Mouse (Mus musculus) CH12.LX (cell line): ENCODE results near the gene Ski. TPM values are rescaled to one million over a fixed set of nuclear protein-coding genes. Genes with fewer than 3 reads are reported as not detected.

Experiments used
- DNase-seq: peaks from one replicate; pipeline ENCODE4 v3.0.0-alpha.2; 2013; ENCODE audit errors: extremely low read depth
- H3K27ac ChIP-seq: 2 replicates; pipeline ENCODE4 v1.5.1; 2012; ENCODE audit warnings: low read depth, mild to moderate bottlenecking, control low read depth, moderate library complexity; ENCODE audit not compliant: insufficient read depth
- H3K27me3 ChIP-seq: replicated peaks from 2 replicates; pipeline ENCODE3; 2012; ENCODE audit warnings: inconsistent platforms
- H3K36me3 ChIP-seq, 2 experiments: replicated peaks in 1 of 2; 2 replicates each; pipeline versions ENCODE3 to v1.6.1; 2012; ENCODE audit warnings: inconsistent platforms in 1 of 2, low read length in 1 of 2, mild to moderate bottlenecking in 1 of 2, mixed read lengths in 1 of 2, moderate library complexity in 1 of 2; ENCODE audit not compliant: control insufficient read depth in 1 of 2, insufficient read depth in 1 of 2
- H3K4me1 ChIP-seq, 2 experiments: 2 replicates each; pipeline ENCODE4 v1.6.1; 2012; ENCODE audit warnings: inconsistent platforms in 1 of 2, moderate library complexity in 1 of 2; ENCODE audit not compliant: insufficient read depth in 2 of 2, control insufficient read depth in 1 of 2
- H3K4me2 ChIP-seq: 2 replicates; pipeline ENCODE4 v1.6.1; 2012; ENCODE audit warnings: low read depth, mild to moderate bottlenecking, control low read depth; ENCODE audit not compliant: poor library complexity, insufficient read depth, severe bottlenecking
- H3K4me3 ChIP-seq, 3 experiments: fragments of 150-350 bp in 1 of 3; sonication (generic) in 1 of 3; replicated peaks in 1 of 3; 2 replicates each; pipeline versions ENCODE3 to v1.5.1; 2011 to 2012; ENCODE audit warnings: low read depth in 2 of 3, low read length in 2 of 3, mild to moderate bottlenecking in 2 of 3, moderate library complexity in 2 of 3, control low read depth in 1 of 3, improper control_type of control experiment in 1 of 3, inconsistent platforms in 1 of 3, mixed read lengths in 1 of 3; ENCODE audit not compliant: poor library complexity in 1 of 3
- H3K79me2 ChIP-seq: replicated peaks from 2 replicates; pipeline ENCODE4 v1.6.1; 2012; ENCODE audit warnings: mild to moderate bottlenecking, moderate library complexity; ENCODE audit not compliant: control insufficient read depth, poor library complexity, insufficient read depth, severe bottlenecking; ENCODE audit errors: extremely low read depth
- H3K9ac ChIP-seq: 2 replicates; pipeline ENCODE4 v1.6.1; 2012; ENCODE audit warnings: low read depth, mild to moderate bottlenecking, control low read depth, moderate library complexity; ENCODE audit not compliant: insufficient read depth
- H3K9me3 ChIP-seq: replicated peaks from 2 replicates; pipeline ENCODE3; 2012; ENCODE audit warnings: low read length, inconsistent platforms, mixed read lengths
- BHLHE40 ChIP-seq: IDR thresholded peaks from 2 replicates; pipeline ENCODE4 v1.6.1; 2011; ENCODE audit warnings: mild to moderate bottlenecking, low read depth, low read length, improper control_type of control experiment
- CHD1 ChIP-seq: IDR thresholded peaks from 2 replicates; pipeline ENCODE4 v1.6.1; 2012; ENCODE audit warnings: low read depth, low read length, improper control_type of control experiment, inconsistent platforms
- CHD2 ChIP-seq: IDR thresholded peaks from 2 replicates; pipeline ENCODE4 v1.6.1; 2011; ENCODE audit warnings: low read length, improper control_type of control experiment
- CTCF ChIP-seq, 2 experiments: IDR thresholded peaks in 1 of 2; conservative IDR thresholded peaks in 1 of 2; 2 replicates each; pipeline ENCODE4 v1.5.1; 2011 to 2012; ENCODE audit warnings: low read depth in 2 of 2, low read length in 2 of 2, improper control_type of control experiment in 1 of 2, inconsistent platforms in 1 of 2, mild to moderate bottlenecking in 1 of 2, moderate library complexity in 1 of 2
- E2F4 ChIP-seq: IDR thresholded peaks from 2 replicates; pipeline ENCODE4 v1.6.1; 2011; ENCODE audit warnings: low read depth, low read length, improper control_type of control experiment; ENCODE audit not compliant: insufficient replicate concordance
- ELF1 ChIP-seq: IDR thresholded peaks from 2 replicates; pipeline ENCODE4 v1.6.1; 2014; ENCODE audit warnings: low read depth, mild to moderate bottlenecking, inconsistent platforms, low read length, improper control_type of control experiment
- EP300 ChIP-seq: IDR thresholded peaks from 2 replicates; pipeline ENCODE4 v1.6.1; 2011; ENCODE audit warnings: low read length, improper control_type of control experiment
- ETS1 ChIP-seq: conservative IDR thresholded peaks from 2 replicates; pipeline ENCODE4 v1.6.1; 2012; ENCODE audit warnings: low read depth, mild to moderate bottlenecking, inconsistent platforms, low read length, improper control_type of control experiment, moderate library complexity
- GABPA ChIP-seq: IDR thresholded peaks from 2 replicates; pipeline ENCODE4 v1.6.1; 2012; ENCODE audit warnings: low read depth, low read length, improper control_type of control experiment, inconsistent platforms; ENCODE audit not compliant: insufficient replicate concordance
- HCFC1 ChIP-seq: IDR thresholded peaks from 2 replicates; pipeline ENCODE4 v1.6.1; 2012; ENCODE audit warnings: low read depth, mild to moderate bottlenecking, inconsistent platforms, low read length, improper control_type of control experiment
- IRF4 ChIP-seq: IDR thresholded peaks from 2 replicates; pipeline ENCODE4 v1.6.1; 2014; ENCODE audit warnings: low read depth, mild to moderate bottlenecking, inconsistent platforms, low read length, improper control_type of control experiment
- JUN ChIP-seq: IDR thresholded peaks from 2 replicates; pipeline ENCODE4 v1.6.1; 2011; ENCODE audit warnings: low read depth, mild to moderate bottlenecking, low read length, improper control_type of control experiment, moderate library complexity; ENCODE audit not compliant: insufficient read depth
- JUND ChIP-seq: conservative IDR thresholded peaks from 2 replicates; pipeline ENCODE4 v1.6.1; 2011; ENCODE audit warnings: low read depth, low read length, improper control_type of control experiment
- KAT2A ChIP-seq: IDR thresholded peaks from 2 replicates; pipeline ENCODE4 v1.6.1; 2012; ENCODE audit warnings: low read length, improper control_type of control experiment, inconsistent platforms; ENCODE audit not compliant: insufficient replicate concordance
- MAFK ChIP-seq: IDR thresholded peaks from 2 replicates; pipeline ENCODE4 v1.6.1; 2011; ENCODE audit warnings: low read length, improper control_type of control experiment; ENCODE audit not compliant: insufficient replicate concordance
- MAX ChIP-seq: IDR thresholded peaks from 2 replicates; pipeline ENCODE4 v1.6.1; 2011; ENCODE audit warnings: low read length, improper control_type of control experiment
- MAZ ChIP-seq: IDR thresholded peaks from 2 replicates; pipeline ENCODE4 v1.6.1; 2012; ENCODE audit warnings: low read depth, mild to moderate bottlenecking, inconsistent platforms, low read length, improper control_type of control experiment, moderate library complexity
- MEF2A ChIP-seq: IDR thresholded peaks from 2 replicates; pipeline ENCODE4 v1.6.1; 2014; ENCODE audit warnings: low read depth, mild to moderate bottlenecking, inconsistent platforms, low read length, improper control_type of control experiment, borderline replicate concordance
- MXI1 ChIP-seq: IDR thresholded peaks from 2 replicates; pipeline ENCODE4 v1.6.1; 2011; ENCODE audit warnings: mild to moderate bottlenecking, low read depth, low read length, improper control_type of control experiment
- MYC ChIP-seq: IDR thresholded peaks from 2 replicates; pipeline ENCODE4 v1.6.1; 2011; ENCODE audit warnings: low read depth, mild to moderate bottlenecking, improper control_type of control experiment, low read length
- NELFE ChIP-seq: IDR thresholded peaks from 2 replicates; pipeline ENCODE4 v1.6.1; 2011; ENCODE audit warnings: low read depth, low read length, improper control_type of control experiment
- NRF1 ChIP-seq: IDR thresholded peaks from 2 replicates; pipeline ENCODE4 v1.6.1; 2014; ENCODE audit warnings: low read depth, mild to moderate bottlenecking, inconsistent platforms, low read length, improper control_type of control experiment, moderate library complexity
- PAX5 ChIP-seq: IDR thresholded peaks from 2 replicates; pipeline ENCODE4 v1.6.1; 2012; ENCODE audit warnings: low read length, inconsistent platforms, mixed read lengths
- POLR2A ChIP-seq: IDR thresholded peaks from 2 replicates; pipeline ENCODE4 v1.6.1; 2011; ENCODE audit warnings: low read depth, mild to moderate bottlenecking, improper control_type of control experiment, low read length
- POLR2AphosphoS2 ChIP-seq: IDR thresholded peaks from 2 replicates; pipeline ENCODE4 v1.6.1; 2011; ENCODE audit warnings: low read depth, low read length, improper control_type of control experiment
- RAD21 ChIP-seq: IDR thresholded peaks from 2 replicates; pipeline ENCODE4 v1.6.1; 2011; ENCODE audit warnings: low read depth, mild to moderate bottlenecking, low read length, improper control_type of control experiment, moderate library complexity
- RCOR1 ChIP-seq: conservative IDR thresholded peaks from 2 replicates; pipeline ENCODE4 v1.6.1; 2012; ENCODE audit warnings: low read depth, mild to moderate bottlenecking, inconsistent platforms, low read length, improper control_type of control experiment
- SIN3A ChIP-seq: IDR thresholded peaks from 2 replicates; pipeline ENCODE4 v1.6.1; 2012; ENCODE audit warnings: low read length, improper control_type of control experiment, inconsistent platforms
- SMC3 ChIP-seq: IDR thresholded peaks from 2 replicates; pipeline ENCODE4 v1.6.1; 2011; ENCODE audit warnings: low read depth, low read length, improper control_type of control experiment
- TBP ChIP-seq: conservative IDR thresholded peaks from 2 replicates; pipeline ENCODE4 v1.6.1; 2011; ENCODE audit warnings: low read depth, low read length, improper control_type of control experiment
- TCF12 ChIP-seq: IDR thresholded peaks from 2 replicates; pipeline ENCODE4 v1.6.1; 2014; ENCODE audit warnings: low read depth, mild to moderate bottlenecking, inconsistent platforms, low read length, improper control_type of control experiment
- UBTF ChIP-seq: IDR thresholded peaks from 2 replicates; pipeline ENCODE4 v1.6.1; 2012; ENCODE audit warnings: low read depth, mild to moderate bottlenecking, inconsistent platforms, low read length, improper control_type of control experiment, moderate library complexity
- USF1 ChIP-seq: IDR thresholded peaks from 2 replicates; pipeline ENCODE4 v1.6.1; 2014; ENCODE audit warnings: low read depth, mild to moderate bottlenecking, inconsistent platforms, low read length, improper control_type of control experiment
- USF2 ChIP-seq: conservative IDR thresholded peaks from 2 replicates; pipeline ENCODE4 v1.6.1; 2011; ENCODE audit warnings: low read depth, low read length, improper control_type of control experiment
- ZC3H11A ChIP-seq: IDR thresholded peaks from 2 replicates; pipeline ENCODE4 v1.6.1; 2012; ENCODE audit warnings: low read depth, mild to moderate bottlenecking, inconsistent platforms, low read length, improper control_type of control experiment
- ZKSCAN1 ChIP-seq: IDR thresholded peaks from 2 replicates; pipeline ENCODE4 v1.6.1; 2012; ENCODE audit warnings: low read depth, inconsistent platforms, low read length, improper control_type of control experiment, borderline replicate concordance
- ZMIZ1 ChIP-seq: IDR thresholded peaks from 2 replicates; pipeline ENCODE4 v1.6.1; 2012; ENCODE audit warnings: low read depth, mild to moderate bottlenecking, inconsistent platforms, low read length, improper control_type of control experiment
- ZNF384 ChIP-seq: IDR thresholded peaks from 2 replicates; pipeline ENCODE4 v1.6.1; 2012; ENCODE audit warnings: low read depth, low read length, improper control_type of control experiment, inconsistent platforms
- dilution Hi-C: fragments of 300-500 bp; cut with MboI; formaldehyde crosslinking; loops from 2 replicates; pipeline ENCODE4 v1.14.3; 2020; ENCODE audit warnings: low sequenced_read_pairs; ENCODE audit not compliant: extremely low pct_unique_long_range_greater_than_20kb, extremely low pct_ligation_motif_present
- in situ Hi-C: fragments of 300-500 bp; cut with MboI; formaldehyde crosslinking; loops from 3 replicates; pipeline ENCODE4 v1.14.3; 2019; ENCODE audit warnings: low sequenced_read_pairs, low pct_ligation_motif_present, low pct_unique_long_range_greater_than_20kb, mixed read lengths
- polyA plus RNA-seq: library from polyadenylated mRNA; unstranded; fragments of >175 nt; gene quantifications from 2 replicates; pipeline ENCODE4 v1.2.1, GENCODE M21; 2012; ENCODE audit warnings: low read depth; ENCODE audit not compliant: insufficient read length
- total RNA-seq, 2 experiments: library from RNA; depleted of rRNA; stranded (reverse); fragments of 300-350 nt in 1 of 2; fragments of >200 nt in 1 of 2; gene quantifications; 2 replicates each; pipeline ENCODE4 v1.2.3; 2012 to 2014

Ski gene
- total and polyA plus RNA-seq, 3 experiments: 4.1 to 17.9 (median 10.1) TPM

DNA sequence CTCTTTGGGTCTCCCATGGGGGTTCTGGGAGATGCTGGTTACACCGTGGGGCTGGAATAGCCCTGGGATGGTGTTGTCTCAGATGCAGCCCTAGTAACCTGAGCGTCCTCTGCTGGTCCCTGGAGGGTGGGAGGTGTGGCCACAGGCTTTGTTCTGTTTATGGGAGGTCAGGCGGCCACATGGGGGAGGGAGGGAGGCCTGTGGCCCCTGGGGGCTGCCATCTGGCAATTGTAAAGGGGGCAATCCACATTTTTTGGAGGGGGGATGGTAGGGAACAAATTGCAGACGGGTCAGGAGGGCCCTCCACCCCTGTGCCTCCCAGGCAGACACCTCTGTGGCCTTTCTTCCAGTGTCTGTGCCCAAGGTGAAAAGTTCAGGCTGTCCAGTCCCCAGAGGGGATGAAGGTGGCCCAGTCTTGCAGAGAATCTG, 32.7 kb downstream of the Ski start:
- peak; percentile 45 for DNase-seq
- peaks cover 52 to 86% of the 10 kb centered on the region in 2 experiments for H3K4me1 ChIP-seq
- H3K79me2 ChIP-seq: peaks cover 79% of the 10 kb centered on the region
- no peaks in the 10 kb centered on the region for H3K27me3 ChIP-seq
- H3K4me2 ChIP-seq: no peak overlapping the region
- dilution Hi-C loops (no loop called here), in situ Hi-C loops (loop anchor here (5.0 kb wide), 1 partner anchor 58 kb away; the partner anchor contains the start of gene Faap20)
- TF ChIP-seq ETS1 (peak; percentile 28; the same call in 1 of the 2 replicates), E2F4 (no peak), GABPA (no peak), USF1 (no peak), MAZ (peak; percentile 33; the same call in 1 of the 2 replicates), UBTF (no peak), ZC3H11A (peak; percentile 7; the same call in 1 of the 2 replicates), ZKSCAN1 (no peak), NELFE (no peak), CHD1 (no peak), SMC3 (peak; percentile 67), HCFC1 (no peak), JUN (no peak), EP300 (no peak), TBP (no peak), IRF4 (peak; percentile 65), NRF1 (no peak), ZNF384 (no peak), ELF1 (no peak), CTCF (conservative IDR thresholded peaks at IDR 0.05 in 1 of 2, IDR thresholded peaks at IDR 0.05 in 1 of 2; ENCODE audit: low read depth in 2 of 2, low read length in 2 of 2) (peak in 1 of 2 experiments; percentile 63; a peak in 2 of 4 replicates), SIN3A (no peak; the same call in 1 of the 2 replicates), RAD21 (peak; percentile 58), POLR2AphosphoS2 (no peak), BHLHE40 (peak; percentile 22; the same call in 1 of the 2 replicates), MYC (no peak), MAX (no peak; the same call in 1 of the 2 replicates), CHD2 (no peak), ZMIZ1 (no peak), KAT2A (no peak), USF2 (no peak), POLR2A (no peak), JUND (no peak), MXI1 (no peak; the same call in 1 of the 2 replicates), MEF2A (no peak), TCF12 (no peak), PAX5 (no peak), RCOR1 (no peak), MAFK (no peak)
- no peak overlapping the region for H3K27ac ChIP-seq
- H3K9ac ChIP-seq: no peak overlapping the region
- no peak overlapping the region for H3K4me3 ChIP-seq
- peaks cover 4 to 39% of the 10 kb centered on the region in 2 experiments for H3K36me3 ChIP-seq
- no peaks in the 10 kb centered on the region for H3K9me3 ChIP-seq
